Mouse (Mus musculus): Measurements from ENCODE around the gene BC028528.

DNA sequence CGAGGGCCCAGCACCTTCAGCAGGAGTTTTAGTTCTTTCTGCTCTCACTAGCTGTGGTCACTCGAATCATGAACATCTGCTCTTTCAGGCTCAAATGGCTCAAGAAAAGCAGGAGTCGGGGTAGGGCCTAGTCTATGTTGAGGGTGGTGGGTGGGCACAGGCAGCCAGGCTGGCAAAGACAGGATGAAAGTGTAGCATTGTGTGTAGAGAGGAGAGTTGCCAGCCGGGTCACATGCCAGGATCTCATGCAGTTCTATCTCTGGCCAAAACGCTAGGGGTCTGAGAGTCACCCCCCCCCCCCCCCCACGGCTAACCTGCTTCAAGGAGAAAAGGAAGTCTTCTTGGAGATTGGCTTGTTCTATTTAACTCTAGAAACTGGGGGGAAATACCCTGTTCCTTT is 10.8 kb upstream of the BC028528 start:
- TF ChIP-seq POLR2A (IDR thresholded peaks at IDR 0.05; ENCODE audit: low read depth, low read length) (no peak), CTCF (conservative IDR thresholded peaks at IDR 0.05; ENCODE audit: insufficient read depth, insufficient read length, low read depth, low read length) (no peak)
